Mouse (Mus musculus) forebrain, embryonic 16.5 days (tissue): ENCODE results near the gene Tpk1. TPM values are rescaled to one million over a fixed set of nuclear protein-coding genes. Genes with fewer than 3 reads are reported as not detected.

Experiments used
- ATAC-seq: fragments of 200-750 bp; cut with Nextera tagmentation; 2 replicates; pipeline ENCODE4 v1.8.0; 2017; ENCODE audit warnings: mild to moderate bottlenecking, moderate library complexity
- H3K27ac ChIP-seq: fragments of 300-500 bp; sonication (generic); 2 replicates; pipeline ENCODE4 v1.5.1; 2014; ENCODE audit warnings: low read length, control low read depth
- H3K27me3 ChIP-seq: fragments of 300-500 bp; sonication (generic); replicated peaks from 2 replicates; pipeline ENCODE4 v1.6.1; 2014; ENCODE audit warnings: low read length; ENCODE audit not compliant: control insufficient read depth, insufficient read depth
- H3K36me3 ChIP-seq: fragments of 300-500 bp; sonication (generic); 2 replicates; pipeline ENCODE4 v1.6.1; 2014; ENCODE audit not compliant: control insufficient read depth, insufficient read depth
- H3K4me1 ChIP-seq: fragments of 300-500 bp; sonication (generic); replicated peaks from 2 replicates; pipeline ENCODE4 v1.6.1; 2014; ENCODE audit warnings: low read length; ENCODE audit not compliant: control insufficient read depth, insufficient read depth
- H3K4me2 ChIP-seq: fragments of 300-500 bp; sonication (generic); 2 replicates; pipeline ENCODE4 v1.6.1; 2014; ENCODE audit warnings: mild to moderate bottlenecking, low read length, control low read depth
- H3K4me3 ChIP-seq: fragments of 300-500 bp; sonication (generic); replicated peaks from 2 replicates; pipeline ENCODE4 v1.5.1; 2014; ENCODE audit warnings: mild to moderate bottlenecking, low read length, control low read depth
- H3K9ac ChIP-seq: fragments of 300-500 bp; sonication (generic); replicated peaks from 2 replicates; pipeline ENCODE4 v1.6.1; 2014; ENCODE audit warnings: low read depth, low read length, control low read depth
- H3K9me3 ChIP-seq: fragments of 300-500 bp; sonication (generic); 2 replicates; pipeline ENCODE4 v1.6.1; 2016; ENCODE audit warnings: low read length; ENCODE audit not compliant: control insufficient read depth
- WGBS: fragments of 180-500 bp; shearing (Covaris S2); extraction: QIAGEN DNeasy Blood & Tissue Kit; methylation state at CpG from one replicate; pipeline ENCODE4 v1.1.7; 2014; 5-methylcytosine and 5-hydroxymethylcytosine counted together
- polyA plus RNA-seq: library from polyadenylated mRNA; unstranded; fragments of >200 nt; fragmentation: Nextera tagmentation; extraction: Ambion mirVana; gene quantifications from 2 replicates; pipeline ENCODE4 v1.2.1, GENCODE M21; 2015

Gene Tpk1
- polyA plus RNA-seq, 1 experiment from 2014 or later: 8.1 TPM

GRCm38 (mm10) chr6:43670939-43671338, 4.9 kb upstream of the Tpk1 start:
- Histone ChIP-seq H3K4me2 (no peak overlapping the region), H3K9ac (no peak overlapping the region), H3K27me3 (no peaks in the 10 kb centered on the region), H3K36me3 (no peaks in the 10 kb centered on the region), H3K4me3 (no peak overlapping the region), H3K27ac (no peak overlapping the region), H3K9me3 (no peaks in the 10 kb centered on the region), H3K4me1 (no peaks in the 10 kb centered on the region)
- 86% methylated on average over 2 of the region's 2 CpGs for WGBS
- no peak for ATAC-seq

- WGBS: 91% methylated on average over 2 of the region's 2 CpGs
- ATAC-seq: no peak
- Histone ChIP-seq H3K27me3 (no peaks in the 10 kb centered on the region), H3K4me1 (peaks cover 4% of the 10 kb centered on the region; the same call in 1 of the 2 replicates), H3K4me3 (no peak overlapping the region), H3K36me3 (no peaks in the 10 kb centered on the region), H3K9me3 (no peaks in the 10 kb centered on the region), H3K9ac (no peak overlapping the region), H3K27ac (no peak overlapping the region), H3K4me2 (no peak overlapping the region)
These were observed 1.6 kb upstream of the Tpk1 start for GRCm38 (mm10) chr6:43667681-43668080.

GRCm38 (mm10) chr6:43666611-43667400, 728 bp upstream of the Tpk1 start:
- H3K36me3 ChIP-seq: no peaks in the 10 kb centered on the region
- H3K4me3 ChIP-seq: peak overlapping the region; percentile 67
- peak overlapping the region; percentile 54 for H3K4me2 ChIP-seq
- peak overlapping the region; percentile 82 for H3K9ac ChIP-seq
- 83% methylated on average over 7 of the region's 7 CpGs for WGBS
- H3K4me1 ChIP-seq: peaks cover 4% of the 10 kb centered on the region; the same call in 1 of the 2 replicates
- no peaks in the 10 kb centered on the region for H3K9me3 ChIP-seq
- peak overlapping the region; percentile 96 for H3K27ac ChIP-seq
- no peaks in the 10 kb centered on the region for H3K27me3 ChIP-seq
- ATAC-seq: peak; percentile 6

GRCm38 (mm10) chr6:43661822-43662221, 4.3 kb downstream of the Tpk1 start:
- Histone ChIP-seq H3K4me3 (no peak overlapping the region), H3K4me2 (no peak overlapping the region), H3K27me3 (no peaks in the 10 kb centered on the region), H3K4me1 (peaks cover 4% of the 10 kb centered on the region; the same call in 1 of the 2 replicates), H3K9me3 (no peaks in the 10 kb centered on the region), H3K27ac (no peak overlapping the region), H3K9ac (no peak overlapping the region), H3K36me3 (no peaks in the 10 kb centered on the region)
- 94% methylated on average over 2 of the region's 2 CpGs for WGBS
- ATAC-seq: no peak

GRCm38 (mm10) chr6:43658290-43658689, 7.8 kb downstream of the Tpk1 start:
- WGBS: 85% methylated on average over 4 of the region's 4 CpGs

GRCm38 (mm10) chr6:43657845-43658244, 8.2 kb downstream of the Tpk1 start:
- ATAC-seq: no peak
- Histone ChIP-seq H3K36me3 (no peaks in the 10 kb centered on the region), H3K4me3 (no peak overlapping the region), H3K27me3 (no peaks in the 10 kb centered on the region), H3K9ac (no peak overlapping the region), H3K4me1 (no peaks in the 10 kb centered on the region), H3K4me2 (no peak overlapping the region), H3K9me3 (no peaks in the 10 kb centered on the region), H3K27ac (no peak overlapping the region)
- 85% methylated on average over 3 of the region's 3 CpGs for WGBS

More at GRCm38 (mm10) chr6:43658290-43658689, 7.8 kb downstream of the Tpk1 start:
- no peak for ATAC-seq
- no peaks in the 10 kb centered on the region for H3K9me3 ChIP-seq
- no peak overlapping the region for H3K4me2 ChIP-seq
- no peaks in the 10 kb centered on the region for H3K36me3 ChIP-seq
- no peak overlapping the region for H3K9ac ChIP-seq
- no peaks in the 10 kb centered on the region for H3K4me1 ChIP-seq
- H3K4me3 ChIP-seq: no peak overlapping the region
- no peaks in the 10 kb centered on the region for H3K27me3 ChIP-seq
- H3K27ac ChIP-seq: no peak overlapping the region

- no peak for ATAC-seq
- Histone ChIP-seq H3K9ac (no peak overlapping the region), H3K4me1 (no peaks in the 10 kb centered on the region), H3K4me3 (no peak overlapping the region), H3K27me3 (no peaks in the 10 kb centered on the region), H3K9me3 (no peaks in the 10 kb centered on the region), H3K27ac (no peak overlapping the region), H3K4me2 (no peak overlapping the region), H3K36me3 (no peaks in the 10 kb centered on the region)
- 91% methylated on average over 8 of the region's 8 CpGs for WGBS
These were observed 11.1 kb downstream of the Tpk1 start for GRCm38 (mm10) chr6:43654876-43655456.

GRCm38 (mm10) chr6:43649516-43649915, 16.6 kb downstream of the Tpk1 start:
- Histone ChIP-seq H3K9ac (no peak overlapping the region), H3K4me1 (peaks cover 2% of the 10 kb centered on the region; the same call in 1 of the 2 replicates), H3K27me3 (no peaks in the 10 kb centered on the region), H3K4me3 (no peak overlapping the region), H3K27ac (no peak overlapping the region), H3K9me3 (no peaks in the 10 kb centered on the region), H3K36me3 (no peaks in the 10 kb centered on the region), H3K4me2 (no peak overlapping the region)
- no peak for ATAC-seq
- WGBS: 82% methylated on average over 2 of the region's 2 CpGs

- peaks cover 2% of the 10 kb centered on the region; the same call in 1 of the 2 replicates for H3K4me1 ChIP-seq
- no peaks in the 10 kb centered on the region for H3K27me3 ChIP-seq
- no peaks in the 10 kb centered on the region for H3K9me3 ChIP-seq
- H3K27ac ChIP-seq: no peak overlapping the region
- WGBS: 99% methylated on average over 2 of the region's 2 CpGs
- ATAC-seq: no peak
- H3K4me2 ChIP-seq: no peak overlapping the region
- H3K9ac ChIP-seq: no peak overlapping the region
- H3K36me3 ChIP-seq: no peaks in the 10 kb centered on the region
- no peak overlapping the region for H3K4me3 ChIP-seq
These were observed 20.4 kb downstream of the Tpk1 start for GRCm38 (mm10) chr6:43645674-43646073.
